Mouse (Mus musculus): ENCODE results near the gene Myh6.
"Not testable (repeated sequence)": the region's sequence is repeated elsewhere in the genome, so short reads cannot be mapped to it uniquely, and the experiment has no call there.

Gene Myh6

GRCm38 (mm10) chr14:54995457-54996138, 28.9 kb upstream of the Myh6 start:
- in situ Hi-C loops (cut with MboI, MseI) = loop anchor here (5.0 to 10.0 kb wide), 2 partner anchors 73 to 199 kb away; no protein-coding TSS in a partner anchor

- in situ Hi-C loops (cut with MboI, MseI) = loop anchor here (5.0 to 10.0 kb wide), 2 partner anchors 73 to 200 kb away; no protein-coding TSS in a partner anchor
Observed at GRCm38 (mm10) chr14:54994869-54995186, 28.1 kb upstream of the Myh6 start.

DNA sequence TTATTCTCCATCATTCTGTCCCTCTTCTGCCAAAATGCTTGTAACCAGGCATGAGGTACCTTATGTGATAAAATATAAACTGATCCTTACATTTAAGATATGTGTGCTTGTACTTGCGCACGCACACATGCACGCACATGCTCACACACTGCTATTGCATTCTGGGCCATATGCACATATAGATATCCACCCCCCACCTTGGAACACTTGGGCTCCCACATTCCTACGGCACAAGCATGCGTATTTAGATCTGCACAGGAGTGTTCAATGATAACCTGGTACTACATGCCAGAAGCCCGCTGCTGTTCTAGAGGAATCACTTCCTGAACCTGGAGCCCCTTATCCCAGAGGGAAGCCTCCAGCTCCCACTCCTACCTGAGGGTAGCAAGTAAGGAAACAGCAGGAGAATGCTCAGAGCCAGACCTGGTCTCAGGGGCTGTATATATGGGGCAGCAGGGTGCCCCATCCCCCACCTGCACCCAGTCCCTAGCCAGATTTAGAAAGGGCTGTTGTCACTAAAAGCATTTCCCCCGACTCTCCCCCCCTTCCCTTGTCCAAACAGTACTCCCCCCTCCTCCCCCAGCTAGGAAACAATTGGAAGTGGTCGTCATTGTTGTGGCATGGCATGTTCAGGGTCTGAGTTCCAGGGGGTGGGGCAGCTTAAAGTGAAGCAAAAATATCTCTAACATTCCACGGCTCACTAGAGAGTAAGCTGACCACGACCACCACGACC, 27.6 kb upstream of the Myh6 start, which contains the start of gene Myh7:
Gene Myh7 (minus strand): TSS at position 491 of the 733 bp plus-strand sequence.
- in situ Hi-C loops (cut with MboI, MseI) = loop anchor here (10.0 kb wide), 1 partner anchor 200 kb away; no protein-coding TSS in a partner anchor

- in situ Hi-C loops (cut with MboI, MseI) = loop anchor here (10.0 kb wide), 1 partner anchor 201 kb away; no protein-coding TSS in a partner anchor
Observed at GRCm38 (mm10) chr14:54993636-54994035, 26.9 kb upstream of the Myh6 start.

DNA sequence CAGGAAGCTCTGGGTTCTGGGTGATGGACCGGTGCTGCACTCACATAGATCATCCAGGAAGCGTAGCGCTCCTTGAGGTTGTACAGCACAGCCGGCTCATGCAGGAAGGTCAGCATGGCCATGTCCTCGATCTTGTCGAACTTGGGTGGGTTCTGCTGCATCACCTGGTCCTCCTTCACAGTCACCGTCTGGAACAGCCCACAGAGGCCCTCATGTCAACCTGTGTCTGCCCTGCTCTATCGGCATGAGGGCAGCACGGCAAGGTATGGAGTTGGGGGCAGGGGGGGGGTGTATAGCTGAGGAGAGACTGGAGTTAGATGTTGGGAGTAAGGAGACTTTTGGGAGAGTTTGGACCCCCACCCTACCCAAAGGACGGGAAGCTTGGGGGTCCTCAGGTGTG, 25.5 kb upstream of the Myh6 start:
- in situ Hi-C loops (cut with MboI, MseI) = loop anchor here (10.0 kb wide), 1 partner anchor 203 kb away; no protein-coding TSS in a partner anchor

GRCm38 (mm10) chr14:54989886-54990441, 23.2 kb upstream of the Myh6 start:
- in situ Hi-C loops (cut with MboI, MseI) = loop anchor here (10.0 kb wide), 1 partner anchor 205 kb away; no protein-coding TSS in a partner anchor

DNA sequence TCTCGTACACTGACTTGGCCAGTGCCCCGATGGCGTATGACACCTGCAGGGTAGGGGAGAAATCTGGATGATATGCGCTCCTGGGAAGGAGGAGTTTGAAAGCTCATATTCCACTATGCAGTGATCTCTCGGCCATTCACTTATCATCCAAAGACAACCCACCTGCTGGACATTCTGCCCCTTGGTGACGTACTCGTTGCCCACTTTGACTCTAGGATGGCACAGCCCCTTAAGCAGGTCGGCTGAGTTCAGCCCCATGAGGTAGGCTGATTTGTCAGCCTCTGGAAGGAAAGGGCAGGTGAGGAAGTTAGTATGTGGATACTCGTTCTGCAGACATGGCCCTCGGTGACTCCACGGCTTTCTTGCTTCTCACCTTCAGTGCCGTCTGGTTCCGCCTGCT, 22.2 kb upstream of the Myh6 start:
- in situ Hi-C loops (cut with MboI, MseI) = no loop called here

- in situ Hi-C loops (cut with MboI, MseI) = not testable (repeated sequence)
Observed at GRCm38 (mm10) chr14:54988350-54988874, 21.7 kb upstream of the Myh6 start.

GRCm38 (mm10) chr14:54981934-54982333, 15.2 kb upstream of the Myh6 start:
- in situ Hi-C loops (cut with MboI, MseI) = no loop called here

GRCm38 (mm10) chr14:54978664-54979063, 11.9 kb upstream of the Myh6 start:
- in situ Hi-C loops (cut with MboI, MseI) = no loop called here

DNA sequence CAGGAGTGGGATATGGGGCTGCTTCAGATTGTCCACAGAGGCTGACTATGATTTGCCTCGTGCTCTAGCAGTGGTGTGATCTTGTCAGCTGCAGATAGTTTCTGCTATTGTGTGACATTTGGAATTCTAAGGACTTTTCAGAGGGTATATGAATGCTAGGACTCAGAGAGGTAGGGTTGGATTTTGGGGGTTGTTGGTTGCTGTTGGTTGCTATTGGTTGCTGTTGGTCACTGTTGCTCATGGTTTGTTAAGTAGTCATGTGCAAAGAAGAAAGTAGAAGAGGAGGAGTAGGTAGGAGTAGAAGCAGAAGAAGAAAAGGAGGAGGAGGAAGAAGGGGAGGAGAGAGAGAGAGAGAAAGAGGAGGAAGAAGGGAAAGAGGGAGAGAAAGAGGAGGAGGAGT, 9.9 kb upstream of the Myh6 start, which contains the start of gene Gm17428:
Gene Gm17428 (plus strand): TSS at position 301 of the 400 bp plus-strand sequence.
- in situ Hi-C loops (cut with MboI, MseI) = no loop called here

DNA sequence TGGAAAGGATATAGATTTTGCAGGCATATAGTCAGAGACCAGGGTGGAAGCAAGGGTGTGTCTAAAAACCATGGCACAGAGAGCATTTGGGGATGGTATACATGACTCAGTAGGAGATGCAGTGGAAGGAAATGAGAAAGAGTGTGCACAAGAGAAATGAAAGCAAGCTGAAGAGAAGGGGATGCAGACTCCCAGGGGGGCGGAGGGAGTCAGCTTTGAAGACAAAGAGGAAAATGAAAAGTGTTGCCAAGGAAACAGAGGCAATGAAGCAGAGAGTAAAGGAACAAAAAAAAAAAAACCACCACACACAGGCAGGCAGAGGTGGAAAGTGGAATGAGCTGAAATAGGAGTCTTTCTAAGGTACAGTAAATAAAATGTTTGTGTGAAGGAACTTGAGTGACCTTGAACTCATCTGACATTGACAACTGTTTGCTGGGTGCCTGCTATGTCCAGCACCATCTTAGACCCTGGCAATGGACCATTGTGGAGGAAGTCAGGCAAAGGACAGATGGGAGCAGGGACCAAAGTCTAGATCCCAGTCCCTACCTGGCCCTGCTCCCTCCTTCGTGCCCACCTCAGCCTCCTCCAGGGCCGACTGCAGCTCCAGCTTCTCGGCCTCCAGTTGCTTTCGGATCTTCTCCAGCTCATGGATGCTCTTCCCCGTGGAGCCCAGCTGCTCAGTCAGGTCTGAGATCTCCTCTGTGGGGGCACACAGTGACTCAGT, 7.5 kb upstream of the Myh6 start:
- in situ Hi-C loops (cut with MboI, MseI) = no loop called here

- in situ Hi-C loops (cut with MboI, MseI) = not testable (repeated sequence)
Observed at GRCm38 (mm10) chr14:54972786-54973185, 6.1 kb upstream of the Myh6 start.

GRCm38 (mm10) chr14:54968344-54968743, 1.6 kb upstream of the Myh6 start:
- in situ Hi-C loops (cut with MboI, MseI) = no loop called here

DNA sequence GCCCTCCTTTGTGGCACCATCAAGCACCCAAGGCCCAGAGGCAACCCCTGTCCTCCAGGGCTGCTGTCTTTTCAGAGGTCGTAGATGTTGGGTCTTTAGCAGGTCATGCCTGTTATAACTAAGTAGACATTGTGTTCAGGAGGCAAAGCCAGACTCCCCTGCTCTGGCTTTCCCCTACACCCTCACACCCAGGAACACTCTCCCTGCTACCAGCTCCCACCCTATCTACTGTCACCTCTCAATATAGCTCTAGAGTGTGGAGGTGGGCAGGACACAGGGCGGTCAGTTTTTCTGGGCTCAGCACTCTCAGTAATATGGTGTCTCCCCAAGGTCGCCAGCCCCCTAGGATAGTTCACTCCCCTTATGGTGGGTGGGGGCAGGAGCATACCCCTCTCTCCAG, 1.1 kb upstream of the Myh6 start:
- in situ Hi-C loops (cut with MboI, MseI) = no loop called here

DNA sequence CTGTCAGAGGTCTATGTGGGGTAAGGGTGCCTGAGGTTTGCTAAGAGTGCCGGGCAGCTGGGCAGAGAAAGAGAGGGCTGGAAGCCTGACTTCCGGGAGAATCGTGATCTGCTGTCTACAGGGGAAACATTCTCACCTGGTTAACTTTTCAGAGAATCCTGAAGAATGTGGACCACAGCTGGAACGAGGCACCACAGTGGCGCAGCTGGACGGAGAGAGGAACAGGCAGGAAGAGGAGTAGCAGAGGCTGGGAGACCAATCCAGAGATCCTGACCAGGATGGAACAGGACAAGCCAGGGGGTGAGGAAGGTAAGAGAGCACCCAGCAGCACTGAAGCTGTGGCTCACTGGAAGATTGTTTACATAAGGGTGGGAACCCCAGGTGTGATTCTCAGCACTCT, 1.1 kb downstream of the Myh6 start:
- in situ Hi-C loops (cut with MboI, MseI) = no loop called here

DNA sequence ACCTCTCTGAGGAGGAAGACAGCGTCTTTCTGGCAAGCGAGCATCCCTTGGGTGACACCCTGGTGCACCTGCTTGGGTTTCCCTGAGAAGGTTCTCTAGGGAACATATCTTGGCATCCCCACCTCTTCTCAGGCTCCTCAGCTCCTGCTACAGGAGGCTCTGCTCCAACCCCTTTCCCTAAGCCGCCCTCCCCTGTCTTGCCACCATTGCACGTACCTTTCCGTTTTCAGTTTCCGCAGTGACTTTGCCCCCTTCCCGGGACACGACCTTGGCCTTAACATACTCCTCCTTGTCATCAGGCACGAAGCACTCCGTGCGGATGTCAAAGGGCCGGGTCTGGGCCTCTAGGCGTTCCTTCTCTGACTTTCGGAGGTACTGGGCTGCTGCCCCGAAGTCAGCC, 1.7 kb downstream of the Myh6 start:
- in situ Hi-C loops (cut with MboI, MseI) = no loop called here

GRCm38 (mm10) chr14:54963727-54964126, 3.0 kb downstream of the Myh6 start:
- in situ Hi-C loops (cut with MboI, MseI) = no loop called here

DNA sequence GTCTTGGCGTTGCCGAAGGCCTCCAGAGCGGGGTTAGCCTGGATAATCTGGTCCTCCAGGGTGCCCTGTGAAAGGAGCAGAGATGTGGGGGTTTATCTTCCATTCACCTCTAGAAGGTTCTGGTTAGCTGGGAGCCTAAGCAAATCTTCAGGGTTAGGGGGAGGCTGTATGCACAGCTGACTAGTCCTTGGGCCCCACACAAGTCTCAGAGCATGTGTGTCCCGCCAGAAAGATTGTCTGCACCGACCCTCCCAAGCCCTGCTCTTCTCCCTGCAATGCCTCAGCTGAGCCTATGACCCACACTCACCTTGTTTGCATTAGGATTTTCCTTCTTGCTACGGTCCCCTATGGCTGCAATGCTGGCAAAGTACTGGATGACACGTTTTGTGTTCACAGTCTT, 4.0 kb downstream of the Myh6 start:
- in situ Hi-C loops (cut with MboI, MseI) = no loop called here

DNA sequence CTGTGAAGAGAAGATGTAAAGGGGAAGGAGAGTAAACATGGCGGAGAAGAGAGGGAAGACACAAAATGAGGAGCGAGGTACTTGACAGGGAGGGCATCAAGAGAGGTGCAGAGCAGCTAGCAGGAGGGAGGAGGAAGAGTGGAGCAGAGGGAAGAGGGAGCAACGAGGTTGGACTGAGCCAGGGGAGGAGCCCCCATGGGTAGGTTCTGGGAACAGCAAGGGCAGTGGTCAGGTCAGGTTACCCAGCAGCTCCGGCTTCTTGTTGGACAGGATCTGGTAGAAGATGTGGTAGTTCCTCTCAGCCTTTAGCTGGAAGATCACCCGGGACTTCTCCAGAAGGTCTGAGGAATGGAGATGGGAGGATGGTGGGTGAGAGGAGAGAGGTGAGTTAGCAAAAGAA, 5.2 kb downstream of the Myh6 start:
- in situ Hi-C loops (cut with MboI, MseI) = no loop called here

DNA sequence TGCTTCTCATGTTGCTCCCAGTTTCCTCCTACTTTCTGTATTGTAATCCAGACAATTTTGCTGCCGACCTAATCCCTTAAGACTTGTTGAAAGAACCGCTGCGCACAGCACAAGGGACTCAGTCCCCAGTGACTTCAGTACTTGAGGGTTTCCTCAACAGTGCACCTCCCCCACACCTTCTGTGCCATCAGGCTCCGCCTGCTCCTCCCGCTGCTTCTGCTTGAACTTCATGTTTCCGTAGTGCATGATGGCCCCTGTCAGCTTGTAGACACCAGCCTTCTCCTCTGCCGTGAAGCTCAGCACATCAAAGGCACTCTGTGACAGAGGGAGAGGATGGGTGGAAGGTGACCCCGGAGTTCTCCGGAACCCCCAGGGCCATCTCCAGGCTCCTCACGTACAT, 6.0 kb downstream of the Myh6 start:
- in situ Hi-C loops (cut with MboI, MseI) = no loop called here

Measured in T-helper 2 cell (primary cell).